Mouse (Mus musculus) kidney, adult 2 months (tissue): ENCODE measurements around the gene Phospho1.

ENCODE experiments used
- CTCF ChIP-seq: fragments of 200-500 bp; conservative IDR thresholded peaks from 2 replicates; pipeline ENCODE4 v1.5.1; 2011; ENCODE audit warnings: low read depth, mild to moderate bottlenecking, control low read depth, low read length, moderate library complexity, mixed read lengths; ENCODE audit not compliant: insufficient read depth, insufficient read length
- POLR2A ChIP-seq: fragments of 200-500 bp; IDR thresholded peaks from one replicate; pipeline ENCODE4 v1.6.1; 2011; ENCODE audit warnings: low read depth, low read length, control low read depth

- no peak for TF ChIP-seq CTCF
- no peak for TF ChIP-seq POLR2A
Observed at GRCm38 (mm10) chr11:95812224-95812623, 12.1 kb upstream of the Phospho1 start.
